Mouse (Mus musculus) kidney, adult 2 months (tissue): ENCODE measurements around the gene Fermt2.

ENCODE experiments used
- CTCF ChIP-seq: fragments of 200-500 bp; conservative IDR thresholded peaks from 2 replicates; pipeline ENCODE4 v1.5.1; 2011; ENCODE audit warnings: low read depth, mild to moderate bottlenecking, control low read depth, low read length, moderate library complexity, mixed read lengths; ENCODE audit not compliant: insufficient read depth, insufficient read length
- POLR2A ChIP-seq: fragments of 200-500 bp; IDR thresholded peaks from one replicate; pipeline ENCODE4 v1.6.1; 2011; ENCODE audit warnings: low read depth, low read length, control low read depth

DNA sequence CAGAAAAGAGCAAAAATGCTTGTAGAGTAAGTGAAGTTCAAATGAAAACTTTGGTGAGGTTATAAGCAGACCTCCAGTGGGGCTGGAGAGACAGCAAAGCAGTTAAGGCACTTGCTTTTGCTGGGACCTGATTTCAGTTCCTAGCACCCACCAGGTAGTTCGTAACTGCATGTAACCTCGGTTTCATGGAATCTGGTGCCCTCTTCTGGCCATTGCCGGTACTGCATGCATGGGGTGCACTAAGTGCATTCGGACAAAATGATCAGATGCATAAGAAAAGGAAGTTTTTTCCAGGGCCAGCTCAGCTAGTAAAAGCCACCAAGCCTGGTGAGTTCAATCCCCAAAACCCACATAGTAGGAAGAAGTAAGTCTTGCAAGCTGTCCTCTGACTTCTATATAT, 97.9 kb downstream of the Fermt2 start:
- TF ChIP-seq CTCF (peak; percentile 74), POLR2A (no peak)
